Mouse (Mus musculus) liver, embryonic 14.5 days (tissue): Measurements from ENCODE around the gene Dstyk. TPM values are rescaled to one million over a fixed set of nuclear protein-coding genes. Genes with fewer than 3 reads are reported as not detected.

Experiments
- ATAC-seq: fragments of 200-750 bp; cut with Nextera tagmentation; 2 replicates; pipeline ENCODE4 v1.8.0; 2017; ENCODE audit warnings: moderate number of reproducible peaks, mild to moderate bottlenecking, moderate library complexity; ENCODE audit not compliant: insufficient read depth
- DNase-seq, 3 experiments: peaks; one replicate each; pipeline ENCODE4 v3.0.0-alpha.2; 2012 to 2013; ENCODE audit warnings: low read depth in 3 of 3, low spot score in 3 of 3
- H3K27ac ChIP-seq: fragments of 300-500 bp; sonication (generic); 2 replicates; pipeline ENCODE4 v1.5.1; 2014; ENCODE audit warnings: moderate library complexity, mild to moderate bottlenecking, control low read depth, inconsistent platforms
- H3K27me3 ChIP-seq: fragments of 300-500 bp; sonication (generic); 2 replicates; pipeline ENCODE4 v1.6.1; 2014; ENCODE audit warnings: mild to moderate bottlenecking, low read length, moderate library complexity; ENCODE audit not compliant: control insufficient read depth, insufficient read depth
- H3K36me3 ChIP-seq: fragments of 300-500 bp; sonication (generic); replicated peaks from 2 replicates; pipeline ENCODE4 v1.6.1; 2014; ENCODE audit warnings: low read depth; ENCODE audit not compliant: control insufficient read depth, insufficient read depth
- H3K4me1 ChIP-seq, 2 experiments: fragments of 200-500 bp in 1 of 2; fragments of 300-500 bp in 1 of 2; sonication (generic) in 1 of 2; replicated peaks; 2 replicates each; pipeline ENCODE4 v1.6.1; 2012 to 2014; ENCODE audit warnings: antibody characterized with exemption in 1 of 2, inconsistent platforms in 1 of 2, low read length in 1 of 2; ENCODE audit not compliant: control insufficient read depth in 2 of 2, insufficient read depth in 2 of 2
- H3K4me2 ChIP-seq: fragments of 300-500 bp; sonication (generic); 2 replicates; pipeline ENCODE4 v1.6.1; 2014; ENCODE audit warnings: low read depth, mild to moderate bottlenecking, control low read depth, moderate library complexity
- H3K4me3 ChIP-seq, 2 experiments: fragments of 200-500 bp in 1 of 2; fragments of 300-500 bp in 1 of 2; sonication (generic) in 1 of 2; 2 replicates each; pipeline ENCODE4 v1.5.1; 2012 to 2014; ENCODE audit warnings: low read depth in 2 of 2, low read length in 2 of 2, mild to moderate bottlenecking in 2 of 2, control low read depth in 1 of 2, inconsistent platforms in 1 of 2, moderate library complexity in 1 of 2; ENCODE audit not compliant: insufficient read depth in 1 of 2
- H3K9ac ChIP-seq: fragments of 300-500 bp; sonication (generic); replicated peaks from 2 replicates; pipeline ENCODE4 v1.6.1; 2014; ENCODE audit warnings: mild to moderate bottlenecking, control low read depth, moderate library complexity
- H3K9me3 ChIP-seq: fragments of 300-500 bp; sonication (generic); 2 replicates; pipeline ENCODE4 v1.6.1; 2016; ENCODE audit warnings: low read length, mixed read lengths; ENCODE audit not compliant: control insufficient read depth
- CTCF ChIP-seq: IDR thresholded peaks from 2 replicates; pipeline ENCODE4 v1.5.1; 2016; ENCODE audit warnings: antibody characterized with exemption, low read depth, control low read depth
- EP300 ChIP-seq: IDR thresholded peaks from 2 replicates; pipeline ENCODE4 v1.6.1; 2016; ENCODE audit warnings: antibody characterized with exemption, low read depth
- WGBS: fragments of 180-500 bp; shearing (Covaris S2); extraction: QIAGEN DNeasy Blood & Tissue Kit; methylation state at CpG from one replicate; pipeline ENCODE4 v1.1.7; 2014; ENCODE audit not compliant: insufficient replicate concordance; 5-methylcytosine and 5-hydroxymethylcytosine counted together
- polyA plus RNA-seq, 2 experiments: library from polyadenylated mRNA; depleted of rRNA in 1 of 2; stranded (reverse) in 1 of 2; unstranded in 1 of 2; fragments of >200 nt; fragmentation: Nextera tagmentation in 1 of 2; extraction: Ambion mirVana in 1 of 2; gene quantifications; 2 replicates each; pipeline versions ENCODE4 v1.2.1 to v1.2.3; 2012 to 2014

Dstyk gene
- polyA plus RNA-seq, 2 experiments: 3.6 to 4.0 TPM

DNA sequence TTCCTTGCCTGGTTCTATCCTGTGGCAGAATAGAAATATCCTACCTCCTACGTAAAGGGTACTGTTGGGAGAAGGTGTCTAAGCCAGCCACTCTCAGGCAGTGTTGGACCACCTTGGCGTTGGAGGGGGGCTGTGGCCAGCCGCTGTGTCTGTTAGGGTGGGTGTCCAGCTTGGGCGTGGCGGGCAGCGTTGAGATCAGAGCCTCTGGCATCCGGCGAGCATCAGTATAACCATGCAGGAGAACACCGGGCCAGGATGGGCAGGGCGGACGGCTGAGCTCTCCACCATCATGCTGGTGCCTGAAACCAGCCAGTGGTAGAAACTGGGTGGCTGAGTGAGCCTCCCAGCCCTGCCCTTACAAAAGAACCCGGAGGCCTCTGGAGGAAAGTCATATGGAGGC lies 98.0 kb downstream of the Dstyk start:
- DNase-seq: no peak
- Histone ChIP-seq H3K4me3 (no peak overlapping the region), H3K36me3 (no peaks in the 10 kb centered on the region), H3K4me1 (no peaks in the 10 kb centered on the region), H3K27me3 (no peaks in the 10 kb centered on the region), H3K4me2 (no peak overlapping the region), H3K27ac (no peak overlapping the region), H3K9ac (no peak overlapping the region), H3K9me3 (no peaks in the 10 kb centered on the region)
- ATAC-seq: no peak
- 77% methylated on average over 12 of the region's 12 CpGs for WGBS
- TF ChIP-seq CTCF: no peak
- TF ChIP-seq EP300: no peak

Other genes with a start within 250 kb of the Dstyk start
- not detected in 2 replicates for gene Lemd1, start 226.1 kb upstream of the Dstyk start, polyA plus RNA-seq (2012; rRNA removed)
- not detected in 2 replicates for gene Lemd1, start 226.1 kb upstream of the Dstyk start, polyA plus RNA-seq (2014; fragmentation: Nextera tagmentation; extraction: Ambion mirVana)
- 0.02 TPM in 1 of 2 replicates, not detected in the other for gene AC124108.1, start 226.1 kb upstream of the Dstyk start, polyA plus RNA-seq (2012; rRNA removed)
- not detected in 2 replicates for gene AC124108.1, start 226.1 kb upstream of the Dstyk start, polyA plus RNA-seq (2014; fragmentation: Nextera tagmentation; extraction: Ambion mirVana)
- not detected in 2 replicates for gene Gm10188, start 187.8 kb upstream of the Dstyk start, polyA plus RNA-seq (2012; rRNA removed)
- gene Gm10188, start 187.8 kb upstream of the Dstyk start, polyA plus RNA-seq (2014; fragmentation: Nextera tagmentation; extraction: Ambion mirVana): not detected in 2 replicates
- gene Klhdc8a, start 118.9 kb upstream of the Dstyk start, polyA plus RNA-seq (2012; rRNA removed): 0.01 and 0.04 TPM in 2 replicates
- 0.03 and 0.13 TPM in 2 replicates for gene Klhdc8a, start 118.9 kb upstream of the Dstyk start, polyA plus RNA-seq (2014; fragmentation: Nextera tagmentation; extraction: Ambion mirVana)
- gene Nuak2, start 101.4 kb upstream of the Dstyk start, polyA plus RNA-seq (2012; rRNA removed): 1.0 and 1.2 TPM in 2 replicates
- gene Nuak2, start 101.4 kb upstream of the Dstyk start, polyA plus RNA-seq (2014; fragmentation: Nextera tagmentation; extraction: Ambion mirVana): 2.0 and 2.1 TPM in 2 replicates
- gene Tmcc2, start 26.3 kb upstream of the Dstyk start, polyA plus RNA-seq (2012; rRNA removed): 327 and 335 TPM in 2 replicates
- gene Tmcc2, start 26.3 kb upstream of the Dstyk start, polyA plus RNA-seq (2014; fragmentation: Nextera tagmentation; extraction: Ambion mirVana): 285 and 306 TPM in 2 replicates
- gene Rbbp5, start 59.8 kb downstream of the Dstyk start, polyA plus RNA-seq (2012; rRNA removed): 13.0 and 16.3 TPM in 2 replicates
- 19.9 and 20.0 TPM in 2 replicates for gene Rbbp5, start 59.8 kb downstream of the Dstyk start, polyA plus RNA-seq (2014; fragmentation: Nextera tagmentation; extraction: Ambion mirVana)
- 1.1 and 1.3 TPM in 2 replicates for gene Tmem81, start 88.7 kb downstream of the Dstyk start, polyA plus RNA-seq (2012; rRNA removed)
- 0.66 and 0.88 TPM in 2 replicates for gene Tmem81, start 88.7 kb downstream of the Dstyk start, polyA plus RNA-seq (2014; fragmentation: Nextera tagmentation; extraction: Ambion mirVana)
- 0.02 and 0.17 TPM in 2 replicates for gene Cntn2, start 125.7 kb downstream of the Dstyk start, polyA plus RNA-seq (2012; rRNA removed)
- 0.05 TPM in 1 of 2 replicates, not detected in the other for gene Cntn2, start 125.7 kb downstream of the Dstyk start, polyA plus RNA-seq (2014; fragmentation: Nextera tagmentation; extraction: Ambion mirVana)